Mouse (Mus musculus): Measurements from ENCODE around the gene Tcf12. TPM values are rescaled to one million over a fixed set of nuclear protein-coding genes. Genes with fewer than 3 reads are reported as not detected.

The Tcf12 gene
- polyA plus RNA-seq, 1 experiment from 2014 or later = 8.4 TPM

GRCm38 (mm10) chr9:72023274-72023673 is 88.4 kb downstream of the Tcf12 start:
- no peaks in the 10 kb centered on the region for H3K9me3 ChIP-seq (replicated peaks)
- no peak overlapping the region for H3K4me3 ChIP-seq (replicated peaks)
- WGBS (ENCODE audit: insufficient replicate concordance) = 75% methylated on average over 5 of the region's 5 CpGs
- H3K36me3 ChIP-seq (replicated peaks) = no peaks in the 10 kb centered on the region
- H3K27ac ChIP-seq (replicated peaks) = no peak overlapping the region
- H3K27me3 ChIP-seq = no peaks in the 10 kb centered on the region
- H3K4me1 ChIP-seq (replicated peaks) = peaks cover 5% of the 10 kb centered on the region; the same call in 1 of the 2 replicates
- H3K4me2 ChIP-seq = no peak overlapping the region
- H3K9ac ChIP-seq = no peak overlapping the region
- no peak for ATAC-seq (ENCODE audit: insufficient read depth)

GRCm38 (mm10) chr9:72021512-72021911 is 90.2 kb downstream of the Tcf12 start:
- WGBS (ENCODE audit: insufficient replicate concordance) = 63% methylated on average over 3 of the region's 3 CpGs
- no peak for ATAC-seq (ENCODE audit: insufficient read depth)

GRCm38 (mm10) chr9:72016021-72016420 is 95.7 kb downstream of the Tcf12 start:
- H3K36me3 ChIP-seq (replicated peaks) = no peaks in the 10 kb centered on the region
- H3K4me1 ChIP-seq (replicated peaks) = peaks cover 25% of the 10 kb centered on the region
- no peak overlapping the region for H3K4me2 ChIP-seq
- H3K4me3 ChIP-seq (replicated peaks) = no peak overlapping the region
- H3K9ac ChIP-seq = no peak overlapping the region
- H3K9me3 ChIP-seq (replicated peaks) = no peaks in the 10 kb centered on the region
- no peak for ATAC-seq (ENCODE audit: insufficient read depth)
- 72% methylated on average over 1 of the region's 1 CpGs for WGBS (ENCODE audit: insufficient replicate concordance)
- no peaks in the 10 kb centered on the region for H3K27me3 ChIP-seq
- H3K27ac ChIP-seq (replicated peaks) = no peak overlapping the region

More at GRCm38 (mm10) chr9:72021512-72021911, 90.2 kb downstream of the Tcf12 start:
- H3K27ac ChIP-seq (replicated peaks) = no peak overlapping the region
- H3K27me3 ChIP-seq = no peaks in the 10 kb centered on the region
- no peak overlapping the region for H3K9ac ChIP-seq
- no peak overlapping the region for H3K4me3 ChIP-seq (replicated peaks)
- H3K4me1 ChIP-seq (replicated peaks) = peaks cover 5% of the 10 kb centered on the region; the same call in 1 of the 2 replicates
- no peak overlapping the region for H3K4me2 ChIP-seq
- H3K36me3 ChIP-seq (replicated peaks) = no peaks in the 10 kb centered on the region
- no peaks in the 10 kb centered on the region for H3K9me3 ChIP-seq (replicated peaks)

- Histone ChIP-seq H3K4me1 (replicated peaks) (peaks cover 29% of the 10 kb centered on the region), H3K4me2 (no peak overlapping the region; the same call in 1 of the 2 replicates), H3K27ac (replicated peaks) (no peak overlapping the region; the same call in 1 of the 2 replicates), H3K9ac (no peak overlapping the region), H3K27me3 (no peaks in the 10 kb centered on the region), H3K4me3 (replicated peaks) (no peak overlapping the region), H3K9me3 (replicated peaks) (no peaks in the 10 kb centered on the region), H3K36me3 (replicated peaks) (no peaks in the 10 kb centered on the region)
- ATAC-seq (ENCODE audit: insufficient read depth) = no peak
- 21% methylated on average over 4 of the region's 4 CpGs for WGBS (ENCODE audit: insufficient replicate concordance)
Measured at GRCm38 (mm10) chr9:72014585-72015381, 96.9 kb downstream of the Tcf12 start.

GRCm38 (mm10) chr9:72013541-72013940 is 98.1 kb downstream of the Tcf12 start:
- Histone ChIP-seq H3K27me3 (no peaks in the 10 kb centered on the region), H3K27ac (replicated peaks) (no peak overlapping the region), H3K9me3 (replicated peaks) (no peaks in the 10 kb centered on the region), H3K4me1 (replicated peaks) (peaks cover 35% of the 10 kb centered on the region), H3K4me2 (no peak overlapping the region), H3K9ac (no peak overlapping the region), H3K36me3 (replicated peaks) (no peaks in the 10 kb centered on the region), H3K4me3 (replicated peaks) (no peak overlapping the region)
- 20% methylated on average over 1 of the region's 1 CpGs for WGBS (ENCODE audit: insufficient replicate concordance)
- no peak for ATAC-seq (ENCODE audit: insufficient read depth)

GRCm38 (mm10) chr9:72008634-72009033 is 103.0 kb downstream of the Tcf12 start:
- Histone ChIP-seq H3K4me2 (no peak overlapping the region), H3K4me3 (replicated peaks) (no peak overlapping the region), H3K27me3 (no peaks in the 10 kb centered on the region), H3K27ac (replicated peaks) (no peak overlapping the region), H3K4me1 (replicated peaks) (peaks cover 22% of the 10 kb centered on the region), H3K9ac (no peak overlapping the region), H3K9me3 (replicated peaks) (no peaks in the 10 kb centered on the region), H3K36me3 (replicated peaks) (no peaks in the 10 kb centered on the region)
- ATAC-seq (ENCODE audit: insufficient read depth) = no peak
- WGBS (ENCODE audit: insufficient replicate concordance) = 55% methylated on average over 1 of the region's 1 CpGs

- H3K4me1 ChIP-seq (replicated peaks) = no peaks in the 10 kb centered on the region; the same call in 1 of the 2 replicates
- no peak for ATAC-seq (ENCODE audit: insufficient read depth)
- H3K4me2 ChIP-seq = no peak overlapping the region
- no peaks in the 10 kb centered on the region for H3K9me3 ChIP-seq (replicated peaks)
- no peak overlapping the region for H3K4me3 ChIP-seq (replicated peaks)
- no peaks in the 10 kb centered on the region for H3K36me3 ChIP-seq (replicated peaks)
- H3K27ac ChIP-seq (replicated peaks) = no peak overlapping the region
- 83% methylated on average over 3 of the region's 3 CpGs for WGBS (ENCODE audit: insufficient replicate concordance)
- no peak overlapping the region for H3K9ac ChIP-seq
- no peaks in the 10 kb centered on the region for H3K27me3 ChIP-seq
Measured at GRCm38 (mm10) chr9:71991147-71991546, 120.5 kb downstream of the Tcf12 start.

- 83% methylated on average over 1 of the region's 1 CpGs for WGBS (ENCODE audit: insufficient replicate concordance)
- no peak overlapping the region for H3K4me3 ChIP-seq (replicated peaks)
- ATAC-seq (ENCODE audit: insufficient read depth) = no peak
Measured at GRCm38 (mm10) chr9:71990376-71990775, 121.3 kb downstream of the Tcf12 start.

GRCm38 (mm10) chr9:71989663-71990062 is 122.0 kb downstream of the Tcf12 start:
- 41% methylated on average over 1 of the region's 1 CpGs for WGBS (ENCODE audit: insufficient replicate concordance)
- no peaks in the 10 kb centered on the region for H3K36me3 ChIP-seq (replicated peaks)
- no peaks in the 10 kb centered on the region for H3K9me3 ChIP-seq (replicated peaks)
- no peak overlapping the region for H3K27ac ChIP-seq (replicated peaks)
- no peaks in the 10 kb centered on the region; the same call in 1 of the 2 replicates for H3K4me1 ChIP-seq (replicated peaks)
- ATAC-seq (ENCODE audit: insufficient read depth) = no peak
- H3K9ac ChIP-seq = no peak overlapping the region
- H3K4me3 ChIP-seq (replicated peaks) = no peak overlapping the region
- no peaks in the 10 kb centered on the region for H3K27me3 ChIP-seq
- H3K4me2 ChIP-seq = no peak overlapping the region

More at GRCm38 (mm10) chr9:71990376-71990775, 121.3 kb downstream of the Tcf12 start:
- H3K9ac ChIP-seq = no peak overlapping the region
- no peaks in the 10 kb centered on the region for H3K9me3 ChIP-seq (replicated peaks)
- H3K36me3 ChIP-seq (replicated peaks) = no peaks in the 10 kb centered on the region
- no peaks in the 10 kb centered on the region; the same call in 1 of the 2 replicates for H3K4me1 ChIP-seq (replicated peaks)
- no peak overlapping the region for H3K27ac ChIP-seq (replicated peaks)
- H3K27me3 ChIP-seq = no peaks in the 10 kb centered on the region
- no peak overlapping the region for H3K4me2 ChIP-seq

GRCm38 (mm10) chr9:71986716-71987115 is 125.0 kb downstream of the Tcf12 start:
- Histone ChIP-seq H3K9ac (no peak overlapping the region), H3K27me3 (no peaks in the 10 kb centered on the region), H3K9me3 (replicated peaks) (no peaks in the 10 kb centered on the region), H3K4me3 (replicated peaks) (no peak overlapping the region), H3K4me2 (no peak overlapping the region), H3K36me3 (replicated peaks) (no peaks in the 10 kb centered on the region), H3K4me1 (replicated peaks) (no peaks in the 10 kb centered on the region; the same call in 1 of the 2 replicates), H3K27ac (replicated peaks) (no peak overlapping the region)
- no peak for ATAC-seq (ENCODE audit: insufficient read depth)
- 81% methylated on average over 2 of the region's 2 CpGs for WGBS (ENCODE audit: insufficient replicate concordance)

- H3K27ac ChIP-seq (replicated peaks) = no peak overlapping the region
- H3K4me1 ChIP-seq (replicated peaks) = peaks cover 5% of the 10 kb centered on the region; the same call in 1 of the 2 replicates
- H3K9ac ChIP-seq = no peak overlapping the region
- no peak overlapping the region for H3K4me2 ChIP-seq
- H3K4me3 ChIP-seq (replicated peaks) = no peak overlapping the region
- no peaks in the 10 kb centered on the region for H3K27me3 ChIP-seq
- no peaks in the 10 kb centered on the region for H3K9me3 ChIP-seq (replicated peaks)
- H3K36me3 ChIP-seq (replicated peaks) = no peaks in the 10 kb centered on the region
- no peak for ATAC-seq (ENCODE audit: insufficient read depth)
- WGBS (ENCODE audit: insufficient replicate concordance) = 84% methylated on average over 1 of the region's 1 CpGs
Measured at GRCm38 (mm10) chr9:71982826-71983225, 128.8 kb downstream of the Tcf12 start.
